Mouse (Mus musculus) intestine, postnatal 0 days (tissue): ENCODE measurements around the gene Adgre5. TPM values are rescaled to one million over a fixed set of nuclear protein-coding genes. Genes with fewer than 3 reads are reported as not detected.

Experiments used
- ATAC-seq: fragments of 200-750 bp; cut with Nextera tagmentation; 2 replicates; pipeline ENCODE4 v1.8.0; 2017; ENCODE audit warnings: mild to moderate bottlenecking, moderate TSS enrichment, moderate library complexity
- H3K27ac ChIP-seq: fragments of 300-500 bp; sonication (generic); 2 replicates; pipeline ENCODE4 v1.5.1; 2014; ENCODE audit warnings: mild to moderate bottlenecking, low read depth, low read length, moderate library complexity
- H3K27me3 ChIP-seq: fragments of 300-500 bp; sonication (generic); replicated peaks from 2 replicates; pipeline ENCODE4 v1.6.1; 2014; ENCODE audit warnings: low read length, mixed read lengths; ENCODE audit not compliant: control insufficient read depth, insufficient read depth
- H3K36me3 ChIP-seq: fragments of 300-500 bp; sonication (generic); 2 replicates; pipeline ENCODE4 v1.6.1; 2014; ENCODE audit warnings: mild to moderate bottlenecking, moderate library complexity; ENCODE audit not compliant: control insufficient read depth, insufficient read depth
- H3K4me1 ChIP-seq: fragments of 300-500 bp; sonication (generic); replicated peaks from 2 replicates; pipeline ENCODE4 v1.6.1; 2014; ENCODE audit warnings: antibody characterized with exemption, low read length, mixed read lengths; ENCODE audit not compliant: control insufficient read depth, insufficient read depth
- H3K4me2 ChIP-seq: fragments of 300-500 bp; sonication (generic); replicated peaks from 2 replicates; pipeline ENCODE4 v1.6.1; 2014; ENCODE audit warnings: low read depth, mild to moderate bottlenecking, moderate library complexity
- H3K4me3 ChIP-seq: fragments of 300-500 bp; sonication (generic); 2 replicates; pipeline ENCODE4 v1.5.1; 2014; ENCODE audit warnings: low read depth, low read length
- H3K9ac ChIP-seq: fragments of 300-500 bp; sonication (generic); 2 replicates; pipeline ENCODE4 v1.6.1; 2014; ENCODE audit warnings: mild to moderate bottlenecking, low read depth, low read length
- H3K9me3 ChIP-seq: fragments of 300-500 bp; sonication (generic); 2 replicates; pipeline ENCODE4 v1.6.1; 2016; ENCODE audit warnings: mixed run types; ENCODE audit not compliant: control insufficient read depth
- CTCF ChIP-seq: sonication (generic); IDR thresholded peaks from 2 replicates; pipeline ENCODE4 v1.5.1; 2016; ENCODE audit warnings: low read depth, mild to moderate bottlenecking, control low read depth, antibody characterized with exemption, moderate library complexity
- WGBS: fragments of 180-500 bp; shearing (Covaris S2); extraction: QIAGEN DNeasy Blood & Tissue Kit; methylation state at CpG from one replicate; pipeline ENCODE4 v1.1.7; 2014; 5-methylcytosine and 5-hydroxymethylcytosine counted together
- polyA plus RNA-seq: library from polyadenylated mRNA; unstranded; fragments of >200 nt; fragmentation: Nextera tagmentation; extraction: Ambion mirVana; gene quantifications from 2 replicates; pipeline ENCODE4 v1.2.1, GENCODE M21; 2015

Gene Adgre5
- polyA plus RNA-seq, 1 experiment from 2014 or later, result 17.2 TPM

GRCm38 (mm10) chr8:83714676-83715030, 26.5 kb downstream of the Adgre5 start:
- ATAC-seq, result peak; percentile 18; the same call in 1 of the 2 replicates
- Histone ChIP-seq H3K4me1 (no peaks in the 10 kb centered on the region), H3K9me3 (no peaks in the 10 kb centered on the region), H3K4me2 (peak overlapping the region; percentile 80), H3K27me3 (no peaks in the 10 kb centered on the region), H3K4me3 (peak overlapping the region; percentile 93; the same call in 1 of the 2 replicates), H3K36me3 (peaks cover 5% of the 10 kb centered on the region), H3K9ac (0 out of 2 replicates have a peak overlapping the region, but pooled peaks have one; percentile 11), H3K27ac (no peak overlapping the region; the same call in 1 of the 2 replicates)
- 16% methylated on average over 8 of the region's 8 CpGs for WGBS
- no peak for TF ChIP-seq CTCF

GRCm38 (mm10) chr8:83707554-83707953, 33.6 kb downstream of the Adgre5 start:
- Histone ChIP-seq H3K27ac (no peak overlapping the region), H3K4me2 (no peak overlapping the region), H3K9me3 (no peaks in the 10 kb centered on the region), H3K9ac (no peak overlapping the region), H3K36me3 (no peaks in the 10 kb centered on the region), H3K4me3 (no peak overlapping the region), H3K27me3 (no peaks in the 10 kb centered on the region), H3K4me1 (no peaks in the 10 kb centered on the region)
- TF ChIP-seq CTCF, result no peak
- ATAC-seq, result no peak
- 71% methylated on average over 8 of the region's 8 CpGs for WGBS

- ATAC-seq, result no peak
- Histone ChIP-seq H3K27me3 (no peaks in the 10 kb centered on the region), H3K9ac (no peak overlapping the region), H3K27ac (no peak overlapping the region), H3K9me3 (no peaks in the 10 kb centered on the region), H3K4me2 (no peak overlapping the region), H3K36me3 (no peaks in the 10 kb centered on the region), H3K4me1 (no peaks in the 10 kb centered on the region), H3K4me3 (no peak overlapping the region)
- 61% methylated on average over 5 of the region's 5 CpGs for WGBS
- TF ChIP-seq CTCF, result 0 out of 2 replicates have a peak, but pooled peaks have one; percentile 4
Observed at GRCm38 (mm10) chr8:83706411-83706810, 34.7 kb downstream of the Adgre5 start.

GRCm38 (mm10) chr8:83703426-83703825, 37.7 kb downstream of the Adgre5 start:
- Histone ChIP-seq H3K4me2 (no peak overlapping the region), H3K36me3 (no peaks in the 10 kb centered on the region), H3K4me3 (no peak overlapping the region), H3K27ac (no peak overlapping the region), H3K4me1 (no peaks in the 10 kb centered on the region), H3K9me3 (no peaks in the 10 kb centered on the region), H3K9ac (no peak overlapping the region), H3K27me3 (no peaks in the 10 kb centered on the region)
- TF ChIP-seq CTCF, result no peak
- 85% methylated on average over 4 of the region's 4 CpGs for WGBS
- ATAC-seq, result no peak

- H3K27me3 ChIP-seq, result no peaks in the 10 kb centered on the region
Observed at GRCm38 (mm10) chr8:83700423-83701085, 40.6 kb downstream of the Adgre5 start.

GRCm38 (mm10) chr8:83699566-83699965, 41.6 kb downstream of the Adgre5 start:
- peak overlapping the region; percentile 95 for H3K9ac ChIP-seq
- no peak for ATAC-seq
- H3K4me2 ChIP-seq, result peak overlapping the region; percentile 94
- TF ChIP-seq CTCF, result no peak
- peak overlapping the region; percentile 97 for H3K27ac ChIP-seq
- 29% methylated on average over 9 of the region's 9 CpGs for WGBS
- H3K27me3 ChIP-seq, result no peaks in the 10 kb centered on the region
- no peaks in the 10 kb centered on the region for H3K36me3 ChIP-seq
- no peaks in the 10 kb centered on the region for H3K9me3 ChIP-seq
- H3K4me1 ChIP-seq, result no peaks in the 10 kb centered on the region
- peak overlapping the region; percentile 92 for H3K4me3 ChIP-seq

More at GRCm38 (mm10) chr8:83700423-83701085, 40.6 kb downstream of the Adgre5 start:
- no peaks in the 10 kb centered on the region for H3K4me1 ChIP-seq
- H3K4me2 ChIP-seq, result no peak overlapping the region
- H3K36me3 ChIP-seq, result no peaks in the 10 kb centered on the region
- H3K9ac ChIP-seq, result no peak overlapping the region
- no peak for TF ChIP-seq CTCF
- H3K4me3 ChIP-seq, result no peak overlapping the region
- WGBS, result 80% methylated on average over 9 of the region's 9 CpGs
- no peak for ATAC-seq
- H3K27ac ChIP-seq, result no peak overlapping the region
- H3K9me3 ChIP-seq, result no peaks in the 10 kb centered on the region
